Mouse (Mus musculus): ENCODE measurements at regions not wholly inside any gene's neighbourhood (a gene's known extent, or its start where the extent isn't known, plus 50 kb on each side); places are given as distances from the start of the nearest gene placed in this dataset.

DNA sequence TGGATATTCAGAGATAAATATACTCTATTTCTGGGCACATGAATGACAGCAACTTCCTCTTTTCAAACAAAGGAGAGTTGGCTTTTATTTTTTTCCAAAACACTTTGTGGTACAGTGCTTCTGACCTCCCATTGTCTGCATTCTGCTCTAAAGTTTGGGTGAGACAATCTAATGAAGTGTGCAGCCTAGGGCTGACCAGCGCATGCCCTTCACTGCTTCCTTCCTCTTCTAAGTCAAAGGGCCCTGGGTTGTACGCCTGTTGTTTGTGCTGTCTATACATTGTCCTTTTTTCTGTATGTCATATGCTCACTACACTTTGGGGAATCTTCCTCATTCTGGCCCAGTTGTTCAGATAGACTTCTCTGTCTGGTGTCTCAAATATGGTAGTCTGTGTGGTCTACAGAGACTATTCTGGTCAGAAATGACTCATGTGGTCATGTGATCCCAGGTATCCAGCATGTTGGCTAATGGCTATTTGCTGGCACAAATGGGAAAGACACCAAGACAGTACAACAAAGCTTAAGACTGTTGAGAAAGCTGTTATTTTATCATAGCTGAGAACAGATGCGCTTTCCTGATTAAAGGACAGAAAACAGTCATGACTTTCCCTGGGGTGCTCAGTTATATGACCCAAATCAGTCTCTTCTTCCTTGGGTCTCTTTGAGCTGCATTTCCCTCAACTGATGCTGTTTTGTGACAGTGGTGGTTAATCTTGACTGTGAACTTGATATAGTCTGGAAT, 151.4 kb upstream of the Marcks start:
- DNase-seq (ENCODE audit: low spot score in 2 of 2) = no peak

DNA sequence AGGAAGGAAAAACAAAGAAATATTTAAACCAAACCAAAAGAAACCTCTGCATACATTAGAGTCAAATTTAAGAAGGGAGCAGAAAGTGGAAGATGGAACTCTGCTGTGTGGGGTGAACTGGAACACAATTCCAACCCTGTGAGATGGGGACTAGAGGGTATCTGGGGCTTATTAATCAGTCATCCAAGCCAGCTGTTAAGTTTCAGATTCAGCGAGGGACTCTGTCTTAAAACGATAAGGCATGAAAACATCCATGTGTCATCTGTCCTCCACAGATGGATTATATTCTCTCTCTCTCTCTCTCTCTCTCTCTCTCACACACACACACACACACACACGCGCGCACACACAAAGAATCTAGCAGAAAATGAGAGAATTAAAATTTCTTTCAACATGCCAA, 147.6 kb upstream of the Marcks start:
- no peak for DNase-seq (ENCODE audit: low spot score in 2 of 2)

DNA sequence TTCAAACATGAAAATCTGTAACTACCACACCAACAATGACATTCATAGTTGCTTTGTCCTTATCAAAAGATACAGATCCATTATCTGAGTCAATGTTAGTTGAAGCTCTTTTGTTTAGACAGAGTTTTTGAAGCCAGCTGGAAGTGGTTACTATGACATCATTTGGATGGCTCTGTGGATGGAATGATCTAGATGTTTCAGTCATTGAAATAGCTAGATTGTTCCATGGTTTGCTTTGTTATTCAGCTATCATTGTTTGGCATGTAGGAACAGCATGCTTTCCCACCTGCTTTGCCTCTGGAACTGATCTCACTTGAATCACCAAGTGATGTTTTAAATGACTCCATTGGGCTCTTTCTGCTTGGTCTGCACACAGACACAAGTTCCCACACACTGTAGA, 144.2 kb upstream of the Marcks start:
- DNase-seq (ENCODE audit: low spot score in 2 of 2) = no peak

DNA sequence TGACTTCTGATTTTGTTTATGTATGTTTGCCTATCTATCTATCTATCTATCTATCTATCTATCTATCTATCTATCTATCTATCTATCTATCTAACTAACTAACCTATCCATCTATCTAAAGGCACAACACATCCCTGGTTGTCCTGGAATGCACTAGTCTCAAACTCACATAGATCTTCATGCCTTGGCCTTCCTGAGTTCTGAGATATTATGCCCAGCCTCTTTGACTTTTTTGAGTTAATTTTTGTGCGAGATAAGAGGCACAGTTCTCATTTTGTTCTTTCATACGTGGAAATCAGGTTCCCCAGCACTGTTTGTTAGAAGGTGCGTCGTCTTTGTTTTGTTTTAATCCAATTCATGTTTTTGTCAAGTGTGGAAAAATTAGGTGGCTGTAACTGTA, 142.1 kb upstream of the Marcks start:
- DNase-seq (ENCODE audit: low spot score in 2 of 2) = no peak

DNA sequence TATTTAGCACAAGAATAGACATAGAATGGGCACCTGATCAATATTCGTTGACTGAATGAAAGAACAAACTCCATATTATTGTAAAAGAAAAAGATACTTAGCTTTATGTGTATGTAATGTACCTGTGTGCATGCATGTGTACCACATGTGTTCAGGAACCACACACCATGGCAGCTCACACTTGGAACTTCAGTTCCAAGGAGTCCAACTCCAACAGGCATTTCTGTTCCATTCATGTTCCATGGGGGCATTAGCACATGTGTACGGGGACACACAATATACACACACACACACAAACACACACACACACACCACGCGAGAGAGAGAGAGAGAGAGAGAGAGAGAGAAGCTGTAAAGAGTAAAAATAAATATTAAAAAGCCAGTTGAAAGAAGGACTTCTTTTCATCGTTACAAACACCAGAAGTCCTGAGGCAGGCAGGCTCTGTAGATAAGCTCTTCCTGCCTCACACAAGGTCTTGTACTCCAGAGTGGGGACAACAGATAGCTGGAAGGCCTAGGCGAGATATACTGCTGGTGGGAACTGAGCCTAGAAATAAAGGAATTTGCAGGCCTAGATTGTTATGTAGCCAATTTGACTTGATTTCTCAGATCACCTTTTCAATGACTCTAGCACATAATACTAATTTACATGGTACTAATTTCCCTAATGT, 141.6 kb upstream of the Marcks start:
- DNase-seq (ENCODE audit: low spot score in 2 of 2) = no peak

DNA sequence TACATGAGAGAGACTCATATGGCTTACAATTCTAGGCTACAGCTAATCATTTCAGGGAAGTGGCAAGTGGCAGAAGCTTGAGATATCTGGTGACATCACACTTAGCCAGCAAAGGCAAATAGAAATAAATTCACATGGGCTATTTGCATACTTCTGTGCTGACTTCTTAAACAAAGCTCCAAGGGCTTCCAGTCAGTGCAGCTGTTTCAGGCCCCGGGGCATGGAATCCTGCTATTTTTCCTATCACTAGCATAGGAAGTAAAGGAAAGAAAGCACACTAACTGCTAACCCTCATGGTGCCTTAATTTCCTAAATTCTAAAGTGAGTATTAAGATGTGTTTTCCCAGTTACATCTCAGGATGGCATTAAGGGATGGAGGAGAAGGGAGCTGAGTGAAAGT, 140.6 kb upstream of the Marcks start:
- no peak for DNase-seq (ENCODE audit: low spot score in 2 of 2)

DNA sequence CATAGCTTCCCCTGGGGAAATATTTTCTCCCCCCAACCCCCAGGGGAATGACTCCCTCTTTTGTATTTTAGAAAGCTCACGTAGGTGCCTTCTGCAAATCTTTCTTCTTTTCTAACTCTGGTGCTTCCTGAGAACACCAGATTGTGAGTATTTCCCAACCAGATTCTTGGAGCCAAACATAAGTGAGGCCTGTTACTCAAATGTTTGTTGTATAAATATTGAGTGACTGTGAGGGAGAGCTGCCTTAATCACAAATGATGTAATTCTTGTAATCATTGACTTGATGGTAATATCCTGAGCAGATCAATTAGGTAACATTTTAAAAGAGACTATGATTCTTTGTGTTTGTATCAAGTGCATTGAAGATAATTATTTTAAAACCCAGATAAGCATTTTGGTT, 137.1 kb upstream of the Marcks start:
- DNase-seq (ENCODE audit: low spot score in 2 of 2) = no peak

DNA sequence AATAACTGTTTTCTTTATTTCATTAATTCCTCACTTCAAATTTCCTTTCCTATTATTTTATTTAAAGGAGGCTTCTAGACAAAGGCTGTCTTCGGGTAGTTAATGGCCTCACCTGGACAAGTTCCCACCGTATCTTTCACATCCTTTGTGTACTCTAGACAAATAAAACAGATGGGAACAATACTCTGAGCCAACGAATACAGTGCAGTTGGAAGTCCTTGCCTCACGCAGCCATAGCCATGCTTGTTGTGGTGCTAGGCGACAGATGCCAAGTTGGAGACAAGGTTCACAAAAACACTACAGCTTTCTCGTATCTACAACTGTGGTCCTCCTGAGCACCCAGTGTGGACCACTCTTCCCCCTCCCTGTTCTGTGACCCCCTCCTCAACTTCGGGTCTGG, 136.6 kb upstream of the Marcks start:
- no peak for DNase-seq (ENCODE audit: low spot score in 2 of 2)

DNA sequence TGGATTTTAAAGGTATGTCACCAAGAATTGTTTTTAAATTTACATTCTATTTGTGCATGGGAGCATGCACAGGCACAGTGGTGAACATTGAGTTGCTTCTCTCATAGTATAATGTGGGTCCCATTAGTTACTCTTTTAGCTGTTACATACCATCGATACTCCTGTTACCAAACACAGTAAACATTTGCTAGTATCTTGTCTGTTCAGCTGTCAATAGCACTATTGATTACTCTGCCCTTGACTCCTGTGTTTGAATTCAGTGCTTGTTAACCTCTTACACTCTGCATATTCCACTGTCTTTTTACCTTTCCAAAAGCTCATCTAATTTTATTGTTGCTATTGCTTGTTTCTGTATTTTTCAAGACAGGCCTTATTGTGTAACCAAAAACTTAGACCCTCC, 133.2 kb upstream of the Marcks start:
- DNase-seq (ENCODE audit: low spot score in 2 of 2) = no peak

DNA sequence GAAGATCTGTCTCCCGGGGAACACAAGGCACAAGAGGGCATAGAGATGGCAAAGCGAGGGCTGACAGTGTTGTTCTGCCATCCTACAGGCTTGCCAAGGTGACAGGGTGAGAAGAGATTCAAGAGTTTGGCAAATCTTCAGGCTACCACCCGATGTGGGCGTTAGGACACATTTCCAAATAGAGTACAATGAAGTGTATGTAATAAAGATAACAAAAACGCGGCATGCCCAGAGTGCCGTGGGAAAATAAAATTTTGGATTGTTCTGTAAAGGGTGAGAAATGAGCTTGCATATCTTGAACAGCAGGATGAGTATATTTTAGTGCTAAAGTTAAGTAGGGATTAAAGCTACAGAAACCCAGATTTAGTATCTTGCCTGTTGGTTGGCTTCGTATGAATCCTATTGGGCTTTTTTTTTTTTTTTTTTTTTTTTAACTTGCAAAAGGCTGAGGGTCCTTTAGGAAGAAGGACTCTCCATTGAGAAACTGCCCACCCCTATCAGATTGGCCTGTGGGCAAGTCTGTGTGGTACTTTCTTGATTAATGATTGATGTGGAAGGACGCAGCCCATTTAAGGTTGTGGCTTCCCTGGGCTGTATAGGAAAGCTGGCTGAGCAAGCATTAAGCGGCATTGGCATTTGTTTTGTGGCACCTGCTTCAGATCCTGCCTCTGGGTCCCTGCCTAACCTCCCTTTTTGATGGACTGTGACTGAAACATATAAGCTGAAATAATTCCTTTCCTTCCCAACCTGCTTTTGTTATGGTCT, 131.7 kb upstream of the Marcks start:
- no peak for DNase-seq (ENCODE audit: low spot score in 2 of 2)

DNA sequence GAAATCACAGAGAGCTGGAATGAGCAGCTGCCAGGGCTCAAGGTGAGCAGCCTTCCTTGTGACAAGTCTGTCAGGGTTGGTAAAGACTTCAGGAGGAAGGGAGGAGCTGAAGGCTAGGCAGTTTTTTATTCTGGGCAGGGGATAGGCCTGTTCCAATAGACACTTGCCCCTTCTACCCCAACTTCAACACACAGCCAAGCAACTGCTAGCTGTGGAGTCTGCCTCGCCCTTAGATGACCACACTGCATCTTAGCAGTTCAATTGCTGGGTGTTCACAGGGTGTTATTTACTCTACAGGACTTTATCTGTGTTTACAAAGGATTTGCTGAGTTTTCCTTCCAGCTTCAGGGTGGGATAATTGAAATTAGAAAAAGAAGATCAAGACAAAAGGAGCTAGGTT, 128.2 kb upstream of the Marcks start:
- DNase-seq (ENCODE audit: low spot score in 2 of 2) = no peak

DNA sequence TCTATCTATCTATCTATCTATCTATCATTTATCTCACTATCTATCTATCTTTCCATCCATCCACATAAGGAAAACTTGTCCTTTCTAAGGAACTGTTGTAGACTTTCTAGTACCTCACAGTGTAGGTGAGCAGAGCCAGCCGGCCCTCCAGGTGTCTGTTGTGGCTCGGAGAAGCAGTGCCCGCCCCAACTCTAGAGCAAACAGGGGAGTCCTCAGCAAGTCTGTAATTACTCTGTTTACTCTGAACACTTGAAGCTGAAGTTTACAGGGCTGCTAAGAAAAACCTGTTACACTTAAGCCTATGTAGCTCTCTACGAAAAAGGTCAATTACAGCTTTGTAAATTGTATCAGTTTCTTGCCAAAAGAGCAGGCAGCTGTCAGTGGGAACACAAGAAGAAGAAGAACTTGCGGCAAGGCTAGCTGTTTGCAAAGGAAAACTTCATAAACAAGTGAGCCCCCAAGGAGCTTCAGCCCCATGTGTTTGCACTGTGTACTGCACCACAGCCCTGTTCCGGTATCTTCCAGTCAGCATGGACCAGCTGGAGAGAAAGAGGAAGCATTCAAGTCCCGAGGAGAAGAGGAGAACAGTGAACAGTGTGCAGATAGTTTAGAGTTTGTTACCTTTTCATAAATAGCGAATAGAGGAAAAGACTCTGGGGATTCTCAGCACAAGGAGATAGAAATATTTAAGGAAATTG, 122.2 kb upstream of the Marcks start:
- no peak for DNase-seq (ENCODE audit: low spot score in 2 of 2)

DNA sequence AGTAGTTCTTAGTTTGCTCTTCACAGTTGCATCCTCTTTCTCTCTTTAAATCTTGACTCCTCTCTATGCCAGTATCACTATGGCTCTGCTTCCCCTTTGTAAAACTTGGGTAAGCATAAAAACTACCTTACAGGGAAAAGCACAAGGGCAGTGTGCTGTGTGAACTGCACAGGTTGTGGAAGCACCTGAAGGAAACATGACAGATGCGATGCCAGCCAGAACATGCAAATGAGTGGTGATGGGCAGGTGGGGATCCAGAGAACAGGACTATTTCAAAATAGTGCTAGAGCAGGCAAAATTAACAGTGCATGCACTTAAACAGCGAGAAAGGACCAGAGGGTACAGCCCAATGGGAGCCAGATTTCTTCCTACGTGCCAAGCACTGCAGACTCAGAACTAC, 120.5 kb upstream of the Marcks start:
- DNase-seq (ENCODE audit: low spot score in 2 of 2) = no peak

DNA sequence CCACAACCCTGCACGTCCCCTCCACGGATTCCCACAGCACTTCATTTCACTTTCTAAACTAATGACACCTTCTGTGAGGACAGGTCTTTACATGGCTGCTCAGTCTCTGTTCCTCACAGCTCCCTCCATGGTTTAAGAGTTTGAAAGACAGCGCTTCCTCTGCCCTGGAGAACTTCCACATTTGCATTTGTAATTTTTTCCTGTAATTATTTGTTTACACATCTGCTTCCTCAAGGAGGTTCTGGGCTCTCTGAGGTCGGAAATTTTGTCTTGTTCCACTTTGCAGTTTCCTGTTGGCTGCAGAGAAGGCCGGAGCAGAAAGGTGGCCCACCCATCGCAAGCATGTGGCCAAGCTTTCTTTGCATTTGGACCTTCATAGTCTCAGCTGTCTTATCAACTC, 118.8 kb upstream of the Marcks start:
- no peak for DNase-seq (ENCODE audit: low spot score in 2 of 2)

DNA sequence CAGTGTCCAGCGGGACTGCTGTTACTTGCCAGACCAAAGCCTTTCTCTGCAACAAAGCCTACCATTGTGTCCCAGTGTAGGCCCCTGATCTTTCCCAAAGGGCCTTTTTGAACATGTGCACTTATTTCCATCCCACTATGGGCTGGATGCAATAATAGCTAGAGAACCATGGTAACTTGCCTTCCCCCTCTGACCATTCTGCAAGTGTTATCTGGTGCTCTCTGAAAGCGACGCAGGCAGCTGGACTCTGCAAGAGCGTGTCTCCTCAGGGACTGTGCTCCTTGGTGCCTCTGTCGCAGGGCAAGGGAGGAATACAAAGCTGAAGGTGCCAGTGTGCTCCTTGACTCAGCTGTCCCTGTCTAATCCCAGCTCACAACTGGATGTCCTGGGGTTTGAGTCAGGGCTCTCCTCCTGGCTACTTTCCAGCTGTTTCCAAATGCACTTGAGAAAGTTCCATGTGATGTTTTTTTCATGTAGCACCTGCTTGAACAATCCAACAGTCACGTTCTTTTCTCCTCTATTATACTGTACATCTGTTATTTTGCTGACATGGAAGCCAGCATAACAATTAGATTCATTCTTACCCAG, 112.3 kb upstream of the Marcks start:
- DNase-seq (ENCODE audit: low spot score in 2 of 2) = no peak

DNA sequence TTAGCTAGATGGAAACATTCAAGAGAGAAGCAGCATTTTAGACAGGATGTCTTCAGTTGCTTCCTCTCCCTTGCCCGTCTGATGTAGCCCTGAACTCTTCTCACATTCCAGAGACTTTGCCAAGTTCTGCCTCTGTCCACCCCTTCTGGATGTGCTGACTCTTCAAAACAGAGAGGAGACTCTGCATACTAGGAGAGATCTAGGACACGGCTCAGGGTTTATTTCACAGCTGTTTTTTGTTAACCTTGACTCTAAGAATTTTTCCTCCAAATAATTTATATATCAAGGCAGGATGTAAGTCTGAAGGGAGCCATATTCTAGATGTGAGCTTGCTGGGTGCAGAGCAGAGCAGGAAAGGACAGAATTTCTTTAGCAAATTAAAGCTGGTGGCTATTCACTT, 111.4 kb upstream of the Marcks start:
- DNase-seq (ENCODE audit: low spot score in 2 of 2) = no peak

DNA sequence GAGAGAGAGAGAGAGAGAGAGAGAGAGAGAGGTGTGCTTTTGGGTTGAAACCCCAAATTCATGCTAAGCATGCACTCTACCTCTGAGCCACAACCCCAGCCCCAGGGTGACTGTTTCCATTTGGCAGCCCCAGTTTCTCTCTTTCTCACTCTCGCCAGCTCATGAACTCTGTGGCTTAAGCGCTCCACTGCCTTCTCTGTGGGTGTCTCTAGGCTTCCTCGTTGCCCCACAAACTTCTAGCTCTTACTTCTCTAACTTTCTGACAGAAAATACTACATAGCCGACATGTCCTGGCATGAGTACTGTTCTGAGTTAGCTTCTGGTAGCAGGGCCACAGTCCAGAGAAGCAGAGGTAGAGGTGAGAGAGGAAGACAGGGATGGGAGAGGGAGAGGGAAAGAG, 110.8 kb upstream of the Marcks start:
- no peak for DNase-seq (ENCODE audit: low spot score in 2 of 2)

DNA sequence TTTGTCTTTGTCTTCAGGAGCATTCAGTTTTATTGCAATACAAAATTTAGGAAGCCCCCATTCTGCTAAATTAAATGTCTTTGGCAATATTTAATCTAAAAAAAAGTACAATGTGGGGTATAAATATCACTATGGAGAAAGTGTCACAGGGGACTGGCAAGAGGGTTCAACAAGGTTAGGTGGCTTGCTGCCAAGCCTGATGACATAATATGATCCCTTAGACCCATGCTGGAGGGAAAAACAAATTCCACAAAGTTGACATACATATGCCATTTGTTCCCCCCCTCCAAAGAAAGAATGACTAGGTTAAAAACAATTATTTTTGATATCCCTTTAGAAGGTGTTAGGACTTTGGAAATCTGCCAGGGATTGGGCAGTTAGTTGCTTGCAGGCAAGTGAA, 108.4 kb upstream of the Marcks start:
- DNase-seq (ENCODE audit: low spot score in 2 of 2) = no peak

DNA sequence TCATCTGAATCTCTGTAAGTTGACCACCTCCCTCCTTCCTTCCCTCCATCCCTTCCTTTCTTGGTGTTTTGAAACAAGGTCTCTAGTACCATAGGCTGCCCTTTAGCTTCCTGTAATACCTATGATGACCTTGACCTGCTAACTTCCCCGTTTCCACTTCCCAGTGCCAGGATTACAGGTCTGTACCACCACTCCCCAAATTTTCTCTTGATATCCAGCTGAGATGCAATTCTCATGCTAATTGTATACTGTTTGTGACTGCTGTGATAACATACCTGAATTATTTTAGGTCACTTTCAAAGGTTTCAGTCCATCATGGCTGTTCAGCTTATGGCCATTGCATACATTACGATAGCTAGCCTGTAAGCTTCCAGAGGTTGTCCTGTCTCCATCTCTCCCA, 104.4 kb upstream of the Marcks start:
- no peak for DNase-seq (ENCODE audit: low spot score in 2 of 2)

DNA sequence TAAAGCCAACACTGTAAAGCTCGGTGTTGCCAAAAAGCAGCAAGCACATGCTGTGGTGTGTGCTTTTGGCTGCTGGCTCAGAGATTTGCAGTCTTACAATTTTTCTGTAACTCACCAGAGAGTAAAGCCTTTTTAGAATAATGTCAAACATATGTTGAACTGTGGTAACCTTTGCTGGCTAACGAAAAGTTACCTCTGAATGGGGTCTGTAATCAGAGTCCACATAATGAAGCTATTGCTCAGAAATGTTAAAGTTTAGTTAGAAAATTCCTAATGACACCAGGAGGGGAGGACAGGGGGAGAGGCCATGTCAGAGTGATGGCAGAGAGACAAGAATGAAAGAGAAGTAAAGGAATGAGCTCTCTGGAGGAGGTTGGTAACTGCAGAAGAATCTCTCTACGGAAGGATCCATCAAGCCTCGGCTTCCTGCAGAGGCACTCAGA, 103.1 kb upstream of the Marcks start:
- DNase-seq (ENCODE audit: low spot score in 2 of 2) = no peak

DNA sequence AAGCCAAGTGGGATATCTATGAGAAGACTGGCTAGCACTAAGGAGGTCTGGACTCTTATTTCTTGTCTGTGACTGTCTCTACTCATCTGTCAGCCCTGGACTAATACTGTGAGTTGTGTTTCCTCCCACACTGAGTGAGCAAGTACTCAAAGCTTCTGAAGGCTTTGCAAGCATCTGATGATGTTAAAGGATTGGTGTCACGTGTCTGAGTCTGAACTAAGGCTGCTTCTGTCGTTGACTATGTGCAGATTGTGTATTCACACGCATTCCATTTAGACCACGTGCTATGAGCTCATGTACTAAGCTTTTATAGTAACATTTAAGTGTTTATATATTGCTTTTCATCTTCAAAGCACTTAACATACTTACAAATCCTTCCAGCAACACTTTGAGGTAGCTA, 101.9 kb upstream of the Marcks start:
- DNase-seq (ENCODE audit: low spot score in 2 of 2) = no peak
